Mouse (Mus musculus) adrenal gland, postnatal 14 days (tissue): Measurements from ENCODE around the gene Ttc24. TPM values are rescaled to one million over a fixed set of nuclear protein-coding genes. Genes with fewer than 3 reads are reported as not detected.

Experiments used
- total RNA-seq: library from RNA; stranded (reverse); gene quantifications from 2 replicates; pipeline ENCODE4 v1.2.3, GENCODE M21; 2021

Gene Ttc24
- total RNA-seq, 1 experiment from 2014 or later = not detected

Other genes with a start within 250 kb of the Ttc24 start
- 0.19 and 3.7 TPM in 2 replicates for gene Sh2d2a, start 231.5 kb downstream of the Ttc24 start, total RNA-seq
- 50.0 and 50.4 TPM in 2 replicates for gene Prcc, start 192.7 kb downstream of the Ttc24 start, total RNA-seq
- gene Hdgf, start 172.0 kb downstream of the Ttc24 start, total RNA-seq = 169 and 171 TPM in 2 replicates
- 115 and 119 TPM in 2 replicates for gene Mrpl24, start 158.8 kb downstream of the Ttc24 start, total RNA-seq
- 22.9 and 23.4 TPM in 2 replicates for gene Isg20l2, start 148.0 kb downstream of the Ttc24 start, total RNA-seq
- 13.9 and 15.6 TPM in 2 replicates for gene Rrnad1, start 147.6 kb downstream of the Ttc24 start, total RNA-seq
- gene Crabp2, start 129.6 kb downstream of the Ttc24 start, total RNA-seq = not detected in 2 replicates
- 14.5 and 23.0 TPM in 2 replicates for gene Nes, start 107.2 kb downstream of the Ttc24 start, total RNA-seq
- gene Bcan, start 78.1 kb downstream of the Ttc24 start, total RNA-seq = 28.5 and 31.5 TPM in 2 replicates
- not detected in 2 replicates for gene Hapln2, start 50.7 kb downstream of the Ttc24 start, total RNA-seq
- gene Gpatch4, start 35.2 kb downstream of the Ttc24 start, total RNA-seq = 15.7 and 22.5 TPM in 2 replicates
- 135 and 138 TPM in 2 replicates for gene Naxe, start 19.8 kb downstream of the Ttc24 start, total RNA-seq
- gene Iqgap3, start 3.7 kb upstream of the Ttc24 start, total RNA-seq = 7.3 and 8.0 TPM in 2 replicates
- 92.9 and 98.4 TPM in 2 replicates for gene Mef2d, start 64.1 kb upstream of the Ttc24 start, total RNA-seq
- gene Rhbg, start 176.4 kb upstream of the Ttc24 start, total RNA-seq = 0.86 and 2.1 TPM in 2 replicates
- 0.96 and 1.5 TPM in 2 replicates for gene Gm38392, start 208.9 kb upstream of the Ttc24 start, total RNA-seq
- 8.3 and 9.7 TPM in 2 replicates for gene Tsacc, start 218.7 kb upstream of the Ttc24 start, total RNA-seq
- gene Cct3, start 218.8 kb upstream of the Ttc24 start, total RNA-seq = 255 and 265 TPM in 2 replicates
- gene Glmp, start 246.7 kb upstream of the Ttc24 start, total RNA-seq = 139 and 159 TPM in 2 replicates